Mouse (Mus musculus): ENCODE data around the gene Amfr. TPM values are rescaled to one million over a fixed set of nuclear protein-coding genes. Genes with fewer than 3 reads are reported as not detected.

The Amfr gene
- polyA plus RNA-seq, 1 experiment from 2014 or later: 37.6 TPM

- Histone ChIP-seq H3K27me3 (replicated peaks; ENCODE audit: low read depth, poor library complexity, severe bottlenecking) (no peaks in the 10 kb centered on the region), H3K27ac (replicated peaks) (peak overlapping the region; percentile 96), H3K36me3 (replicated peaks) (peaks cover 15% of the 10 kb centered on the region; the same call in 1 of the 2 replicates), H3K4me1 (peaks cover 32% of the 10 kb centered on the region), H3K4me3 (peak overlapping the region; percentile 96), H3K9me3 (no peaks in the 10 kb centered on the region)
- WGBS: 6% methylated on average over 48 of the region's 48 CpGs
- DNase-seq (ENCODE audit: low spot score): peak; percentile 10
Measured at GRCm38 (mm10) chr8:94011076-94012012, 1.3 kb downstream of the Amfr start.

GRCm38 (mm10) chr8:94010101-94010705, 2.4 kb downstream of the Amfr start:
- peak overlapping the region; percentile 96; the same call in 1 of the 2 replicates for H3K4me3 ChIP-seq
- no peaks in the 10 kb centered on the region for H3K27me3 ChIP-seq (replicated peaks; ENCODE audit: low read depth, poor library complexity, severe bottlenecking)
- H3K9me3 ChIP-seq: no peaks in the 10 kb centered on the region
- H3K27ac ChIP-seq (replicated peaks): no peak overlapping the region
- H3K4me1 ChIP-seq: peaks cover 32% of the 10 kb centered on the region
- 62% methylated on average over 2 of the region's 2 CpGs for WGBS
- H3K36me3 ChIP-seq (replicated peaks): peaks cover 16% of the 10 kb centered on the region
- DNase-seq (ENCODE audit: low spot score): no peak

DNA sequence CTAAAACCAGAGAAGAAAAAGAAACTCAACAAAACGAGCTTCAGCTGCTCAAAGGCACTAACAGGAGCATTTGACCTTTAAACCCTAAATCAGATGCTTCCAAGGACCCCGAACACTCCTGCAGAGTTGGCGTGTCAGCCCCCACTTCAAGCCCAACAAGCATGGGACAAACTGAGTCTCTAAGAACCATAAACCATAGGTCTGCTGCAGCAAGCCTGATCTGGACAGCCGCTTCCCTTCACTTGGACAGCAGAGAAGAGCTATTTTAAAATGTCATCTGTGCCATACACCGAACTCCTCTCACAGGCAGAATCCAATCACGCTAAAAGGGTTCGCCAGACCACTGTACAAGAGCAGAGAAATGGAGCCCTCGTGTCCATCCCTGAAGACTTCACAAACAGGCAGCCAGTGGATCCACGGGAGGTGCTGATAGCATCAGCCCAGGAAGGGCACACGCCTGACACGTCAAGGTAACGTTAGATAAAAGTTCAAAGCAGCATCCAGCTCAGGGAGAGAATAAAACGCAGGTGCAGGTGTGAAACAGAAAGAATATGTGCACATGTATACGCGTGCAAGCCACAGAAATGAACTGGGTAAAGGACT, 3.3 kb downstream of the Amfr start:
- Histone ChIP-seq H3K4me3 (no peak overlapping the region), H3K27ac (replicated peaks) (no peak overlapping the region), H3K27me3 (replicated peaks; ENCODE audit: low read depth, poor library complexity, severe bottlenecking) (no peaks in the 10 kb centered on the region), H3K9me3 (no peaks in the 10 kb centered on the region), H3K36me3 (replicated peaks) (peaks cover 16% of the 10 kb centered on the region), H3K4me1 (peaks cover 32% of the 10 kb centered on the region)
- DNase-seq (ENCODE audit: low spot score): no peak
- WGBS: 65% methylated on average over 15 of the region's 15 CpGs

GRCm38 (mm10) chr8:94004139-94004538, 8.5 kb downstream of the Amfr start:
- peaks cover 6% of the 10 kb centered on the region for H3K4me1 ChIP-seq
- peaks cover 63% of the 10 kb centered on the region for H3K36me3 ChIP-seq (replicated peaks)
- DNase-seq (ENCODE audit: low spot score): no peak
- H3K4me3 ChIP-seq: no peak overlapping the region
- no peaks in the 10 kb centered on the region for H3K9me3 ChIP-seq
- H3K27ac ChIP-seq (replicated peaks): no peak overlapping the region
- 86% methylated on average over 9 of the region's 9 CpGs for WGBS
- H3K27me3 ChIP-seq (replicated peaks; ENCODE audit: low read depth, poor library complexity, severe bottlenecking): no peaks in the 10 kb centered on the region

DNA sequence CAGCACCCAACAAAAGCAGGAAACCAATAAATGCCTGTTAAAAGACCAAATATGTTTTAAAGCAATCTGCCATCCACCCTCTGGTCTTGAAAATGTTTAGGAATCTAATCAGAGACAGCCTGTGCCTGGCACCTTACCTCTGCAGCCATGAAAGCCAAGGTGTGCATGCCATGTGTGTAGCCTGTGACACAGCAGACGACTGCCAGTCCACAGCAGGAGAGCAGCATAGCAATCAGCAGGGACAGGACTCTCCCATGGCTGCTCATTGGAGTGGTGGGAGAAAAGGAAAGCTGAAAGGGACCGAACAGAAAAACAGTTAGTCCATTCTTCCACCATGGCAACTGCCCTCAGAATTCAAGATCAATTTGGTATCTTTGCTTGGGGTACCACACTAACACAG, 13.7 kb downstream of the Amfr start:
- no peak overlapping the region for H3K4me3 ChIP-seq
- H3K27me3 ChIP-seq (replicated peaks; ENCODE audit: low read depth, poor library complexity, severe bottlenecking): no peaks in the 10 kb centered on the region
- H3K9me3 ChIP-seq: no peaks in the 10 kb centered on the region
- peaks cover 77% of the 10 kb centered on the region for H3K36me3 ChIP-seq (replicated peaks)
- no peak for DNase-seq (ENCODE audit: low spot score)
- no peak overlapping the region for H3K27ac ChIP-seq (replicated peaks)
- 88% methylated on average over 2 of the region's 2 CpGs for WGBS
- H3K4me1 ChIP-seq: no peaks in the 10 kb centered on the region

GRCm38 (mm10) chr8:93989739-93990138, 22.9 kb downstream of the Amfr start:
- WGBS: 94% methylated on average over 4 of the region's 4 CpGs
- H3K9me3 ChIP-seq: peaks cover 8% of the 10 kb centered on the region; the same call in 1 of the 2 replicates
- peaks cover 74% of the 10 kb centered on the region for H3K36me3 ChIP-seq (replicated peaks)
- no peak for DNase-seq (ENCODE audit: low spot score)
- H3K27ac ChIP-seq (replicated peaks): no peak overlapping the region
- H3K4me3 ChIP-seq: no peak overlapping the region
- H3K4me1 ChIP-seq: no peaks in the 10 kb centered on the region
- H3K27me3 ChIP-seq (replicated peaks; ENCODE audit: low read depth, poor library complexity, severe bottlenecking): no peaks in the 10 kb centered on the region

GRCm38 (mm10) chr8:93984731-93985130, 27.9 kb downstream of the Amfr start:
- H3K27ac ChIP-seq (replicated peaks): no peak overlapping the region
- no peak for DNase-seq (ENCODE audit: low spot score)
- 93% methylated on average over 3 of the region's 3 CpGs for WGBS
- no peaks in the 10 kb centered on the region for H3K4me1 ChIP-seq
- H3K4me3 ChIP-seq: no peak overlapping the region
- H3K27me3 ChIP-seq (replicated peaks; ENCODE audit: low read depth, poor library complexity, severe bottlenecking): no peaks in the 10 kb centered on the region
- peaks cover 88% of the 10 kb centered on the region for H3K36me3 ChIP-seq (replicated peaks)
- no peaks in the 10 kb centered on the region for H3K9me3 ChIP-seq

- Histone ChIP-seq H3K27ac (replicated peaks) (no peak overlapping the region), H3K27me3 (replicated peaks; ENCODE audit: low read depth, poor library complexity, severe bottlenecking) (no peaks in the 10 kb centered on the region), H3K4me1 (no peaks in the 10 kb centered on the region), H3K4me3 (no peak overlapping the region), H3K9me3 (no peaks in the 10 kb centered on the region), H3K36me3 (replicated peaks) (peaks cover 89% of the 10 kb centered on the region)
- 77% methylated on average over 3 of the region's 3 CpGs for WGBS
- DNase-seq (ENCODE audit: low spot score): no peak
Measured at GRCm38 (mm10) chr8:93983827-93984226, 28.8 kb downstream of the Amfr start.

- 93% methylated on average over 5 of the region's 5 CpGs for WGBS
- no peaks in the 10 kb centered on the region for H3K27me3 ChIP-seq (replicated peaks; ENCODE audit: low read depth, poor library complexity, severe bottlenecking)
- H3K27ac ChIP-seq (replicated peaks): no peak overlapping the region
- H3K4me1 ChIP-seq: no peaks in the 10 kb centered on the region
- peaks cover 96% of the 10 kb centered on the region for H3K36me3 ChIP-seq (replicated peaks)
- H3K4me3 ChIP-seq: no peak overlapping the region
- DNase-seq (ENCODE audit: low spot score): no peak
- H3K9me3 ChIP-seq: no peaks in the 10 kb centered on the region
Measured at GRCm38 (mm10) chr8:93981679-93982215, 30.9 kb downstream of the Amfr start.

- 93% methylated on average over 4 of the region's 4 CpGs for WGBS
- Histone ChIP-seq H3K27ac (replicated peaks) (no peak overlapping the region), H3K27me3 (replicated peaks; ENCODE audit: low read depth, poor library complexity, severe bottlenecking) (no peaks in the 10 kb centered on the region)
Measured at GRCm38 (mm10) chr8:93980141-93980540, 32.5 kb downstream of the Amfr start.

DNA sequence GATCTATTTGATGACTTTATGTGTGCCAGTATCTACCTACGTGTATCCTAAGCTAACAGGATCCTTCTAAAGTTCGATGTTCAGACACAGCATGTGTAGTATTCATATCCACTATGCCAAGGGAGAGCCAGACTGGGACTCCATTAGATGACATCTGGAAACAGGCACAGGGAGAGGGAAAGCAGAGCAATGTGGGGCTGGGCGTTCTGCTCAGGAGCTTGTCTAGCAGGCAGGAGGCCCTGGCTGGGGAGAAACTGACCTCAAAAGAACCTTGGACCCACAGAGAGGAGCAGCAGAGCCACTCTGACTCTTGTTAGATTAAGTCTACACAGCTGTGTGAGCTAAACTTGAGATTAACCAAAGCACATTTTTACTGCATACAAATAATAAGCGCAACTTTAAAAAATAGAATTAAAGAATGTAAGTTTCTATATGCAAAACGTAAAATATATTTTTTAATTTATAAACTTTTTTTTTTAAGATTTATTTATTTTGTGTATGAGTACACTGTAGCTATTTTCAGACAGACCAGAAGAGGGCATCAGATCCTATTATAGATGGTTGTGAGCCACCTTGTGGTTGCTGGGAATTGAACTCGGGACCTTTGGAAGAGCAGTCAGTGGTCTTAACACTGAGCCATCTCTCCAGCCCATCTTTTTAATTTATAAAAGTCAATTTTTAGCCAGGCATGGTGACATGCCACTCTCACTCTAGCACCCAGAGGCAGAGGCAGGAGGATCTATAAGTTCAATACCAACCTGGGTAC, 36.0 kb downstream of the Amfr start:
- no peak for DNase-seq (ENCODE audit: low spot score)
- H3K27ac ChIP-seq (replicated peaks): no peak overlapping the region
- 91% methylated on average over 6 of the region's 6 CpGs for WGBS
- H3K4me1 ChIP-seq: no peaks in the 10 kb centered on the region
- H3K36me3 ChIP-seq (replicated peaks): peaks cover 98% of the 10 kb centered on the region
- no peaks in the 10 kb centered on the region for H3K27me3 ChIP-seq (replicated peaks; ENCODE audit: low read depth, poor library complexity, severe bottlenecking)
- no peaks in the 10 kb centered on the region for H3K9me3 ChIP-seq
- no peak overlapping the region for H3K4me3 ChIP-seq

More at GRCm38 (mm10) chr8:93980141-93980540, 32.5 kb downstream of the Amfr start:
- no peak for DNase-seq (ENCODE audit: low spot score)
- Histone ChIP-seq H3K4me3 (no peak overlapping the region), H3K36me3 (replicated peaks) (peaks cover 99% of the 10 kb centered on the region), H3K9me3 (no peaks in the 10 kb centered on the region), H3K4me1 (no peaks in the 10 kb centered on the region)

GRCm38 (mm10) chr8:93975358-93975757, 37.3 kb downstream of the Amfr start:
- DNase-seq (ENCODE audit: low spot score): no peak
- H3K27me3 ChIP-seq (replicated peaks; ENCODE audit: low read depth, poor library complexity, severe bottlenecking): no peaks in the 10 kb centered on the region
- peaks cover 98% of the 10 kb centered on the region for H3K36me3 ChIP-seq (replicated peaks)
- no peaks in the 10 kb centered on the region for H3K9me3 ChIP-seq
- H3K27ac ChIP-seq (replicated peaks): no peak overlapping the region
- H3K4me1 ChIP-seq: no peaks in the 10 kb centered on the region
- 86% methylated on average over 2 of the region's 2 CpGs for WGBS
- no peak overlapping the region for H3K4me3 ChIP-seq
